Mouse (Mus musculus) urinary bladder, postnatal 25 days (tissue): ENCODE results near the gene Hnrnph3.

ENCODE experiments used
- DNase-seq: peaks from one replicate; pipeline ENCODE4 v3.0.0; 2022; ENCODE audit warnings: low spot score

The Hnrnph3 gene

DNA sequence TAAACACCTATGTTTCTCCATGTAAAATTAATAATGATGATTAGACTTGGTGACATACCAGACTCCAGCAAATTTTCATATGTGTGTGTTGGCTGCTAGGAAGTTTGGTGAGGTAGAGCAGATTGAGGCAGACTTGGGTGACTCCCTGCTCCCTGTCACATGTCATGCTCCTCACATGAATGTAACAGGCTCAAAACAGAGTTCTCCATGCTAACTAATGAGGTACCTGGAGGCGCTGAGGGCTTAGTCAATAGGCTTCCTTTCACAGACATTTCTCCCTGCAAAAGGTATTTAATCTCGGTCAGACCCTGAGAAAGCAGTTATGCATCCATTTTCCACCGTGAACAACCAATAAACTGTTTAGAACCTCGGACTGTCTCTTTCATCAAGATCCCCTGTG, 4.4 kb upstream of the Hnrnph3 start:
- DNase-seq, result no peak

DNA sequence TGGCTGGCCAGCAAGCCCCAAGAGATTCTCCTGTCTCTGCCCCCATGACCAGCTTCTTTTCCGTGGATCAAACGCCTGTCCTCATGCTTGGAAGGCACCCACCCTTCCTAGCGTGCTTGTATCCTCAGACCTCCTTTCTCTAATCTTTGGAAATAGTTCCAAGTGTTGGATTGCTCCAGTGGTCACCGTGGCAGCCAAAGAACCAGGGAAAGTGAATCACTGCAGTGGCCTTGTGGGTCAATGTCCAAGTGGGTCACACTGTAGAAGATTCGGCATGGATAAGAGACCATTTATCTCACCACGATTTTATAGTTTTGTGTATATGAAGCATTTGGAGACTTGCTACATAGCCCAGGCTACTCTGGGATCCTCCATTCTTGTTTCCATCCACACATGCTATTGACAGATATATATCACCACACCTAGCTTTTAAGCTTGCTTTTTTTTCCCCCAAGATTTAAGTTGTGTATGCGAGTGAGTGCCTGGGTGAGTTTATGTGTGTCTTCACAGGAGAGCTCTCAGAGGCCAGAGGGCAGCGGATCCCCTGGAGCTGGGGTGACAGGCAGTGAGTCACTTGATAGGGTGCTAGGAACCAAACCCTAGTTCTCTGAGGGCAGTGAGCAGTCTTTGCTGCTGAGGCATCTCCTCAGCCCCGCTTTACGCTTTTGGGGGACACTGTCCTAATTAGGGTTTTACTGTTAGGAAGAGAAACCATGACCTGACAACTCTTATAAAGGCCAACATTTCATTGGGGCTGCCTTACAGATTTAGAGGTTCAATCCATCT, 3.6 kb upstream of the Hnrnph3 start:
- DNase-seq, result no peak

DNA sequence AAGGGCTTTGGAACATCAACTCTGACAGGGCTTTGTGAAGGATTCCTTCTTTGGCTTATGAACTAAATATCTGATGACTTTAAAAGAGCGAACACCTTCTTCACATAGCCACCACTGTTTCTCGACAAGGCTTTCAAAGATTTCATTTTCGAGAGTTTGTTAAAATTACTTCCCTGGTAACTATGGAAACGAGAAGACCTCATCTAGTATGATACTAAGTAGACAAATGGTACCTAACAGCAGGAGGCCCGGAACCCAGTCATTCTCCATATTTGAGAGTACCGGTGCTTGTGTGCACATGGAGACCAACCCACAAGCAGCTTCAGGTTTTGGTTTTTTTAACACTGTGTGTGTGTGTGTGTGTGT, 2.8 kb upstream of the Hnrnph3 start:
- no peak for DNase-seq

DNA sequence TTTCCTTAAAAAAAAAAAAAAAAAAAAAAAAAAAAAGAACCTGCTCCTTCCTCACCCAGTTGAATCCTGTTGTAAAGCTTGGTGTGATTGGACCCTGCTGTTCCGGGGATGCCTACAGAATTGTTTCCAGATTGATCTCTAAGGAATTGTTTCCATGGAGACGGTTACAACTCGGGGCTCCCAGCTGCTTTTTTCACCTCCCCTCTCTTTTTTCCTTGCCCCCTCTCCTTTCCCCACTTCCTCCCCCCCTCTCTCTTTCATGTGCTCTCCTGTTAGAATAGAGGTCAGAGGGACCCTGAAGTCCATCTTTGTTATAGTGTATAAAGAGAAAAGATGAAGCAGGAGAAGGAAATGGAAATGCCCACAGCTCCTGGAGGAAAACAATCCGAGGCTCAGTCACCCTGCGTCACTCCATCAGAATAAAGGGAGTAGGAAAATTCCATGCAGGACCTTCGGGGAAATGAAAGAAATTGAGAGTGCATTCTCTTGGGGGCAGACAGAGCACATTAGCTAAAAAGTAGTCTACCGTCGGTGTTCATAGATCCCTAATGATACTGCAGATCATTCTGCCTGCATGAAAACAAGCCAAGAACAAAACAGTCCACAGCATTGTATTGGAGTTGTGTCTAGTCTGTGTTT, 2.3 kb upstream of the Hnrnph3 start:
- DNase-seq, result no peak

DNA sequence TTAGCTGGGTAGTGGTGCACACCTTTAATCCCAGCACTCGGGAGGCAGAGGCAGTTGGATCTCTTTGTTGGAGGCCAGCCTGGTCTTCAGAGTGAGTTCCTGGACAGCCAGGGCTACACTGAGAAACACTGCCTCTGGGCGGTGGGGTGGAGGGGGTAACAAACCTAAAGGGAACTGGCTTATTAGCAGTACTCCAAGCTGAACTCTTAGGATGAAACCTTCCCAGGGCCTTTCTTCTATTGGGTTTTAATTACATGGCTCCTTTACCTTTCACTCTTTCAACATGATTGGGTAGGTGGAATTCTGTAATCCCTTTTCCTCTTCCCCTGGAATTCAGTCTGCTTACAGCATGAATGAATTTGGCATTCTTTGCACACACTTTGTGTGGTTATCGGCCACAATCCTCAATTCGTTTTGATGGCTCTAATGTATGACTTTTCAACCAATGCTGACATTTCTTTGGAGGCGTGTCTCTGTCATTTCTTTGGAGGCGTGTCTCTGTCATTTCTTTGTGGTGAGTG, 1.5 kb upstream of the Hnrnph3 start:
- DNase-seq, result no peak

DNA sequence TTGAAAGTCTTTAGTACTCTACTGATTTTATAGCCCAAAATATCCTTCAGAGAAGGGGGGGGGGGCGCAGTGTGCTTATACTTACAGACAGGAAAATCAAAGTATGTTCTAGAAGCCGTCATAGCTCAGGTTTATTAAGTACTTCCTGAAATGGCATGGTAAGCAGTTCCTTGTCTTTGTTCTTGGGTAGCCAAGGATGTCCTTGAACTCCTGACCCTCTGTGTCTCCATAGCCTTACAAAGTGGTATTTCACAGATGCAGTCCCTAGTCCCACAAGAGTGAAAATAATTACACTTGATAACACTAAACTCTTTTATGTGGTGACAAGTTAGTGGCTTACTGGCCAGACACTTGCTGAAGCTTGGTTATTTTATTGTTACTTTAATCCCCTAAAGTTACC, 999 bp upstream of the Hnrnph3 start:
- DNase-seq, result no peak

DNA sequence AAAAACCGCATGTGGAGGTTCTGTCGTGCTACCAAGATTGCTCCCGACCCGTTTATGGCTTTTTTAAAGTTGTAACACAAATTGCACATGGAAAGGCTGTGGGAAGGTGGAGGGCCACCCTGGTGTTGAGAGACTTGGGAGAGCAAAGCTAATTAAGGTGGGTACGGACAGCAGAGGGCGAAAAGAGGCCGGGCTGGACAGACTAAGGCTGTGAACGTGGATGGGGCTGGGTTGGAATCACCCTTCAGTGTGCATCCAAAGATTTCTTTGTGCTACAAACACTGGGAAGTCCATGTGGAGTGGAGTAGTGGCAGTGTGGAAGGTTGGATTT, 528 bp upstream of the Hnrnph3 start:
- DNase-seq, result peak; percentile 57

DNA sequence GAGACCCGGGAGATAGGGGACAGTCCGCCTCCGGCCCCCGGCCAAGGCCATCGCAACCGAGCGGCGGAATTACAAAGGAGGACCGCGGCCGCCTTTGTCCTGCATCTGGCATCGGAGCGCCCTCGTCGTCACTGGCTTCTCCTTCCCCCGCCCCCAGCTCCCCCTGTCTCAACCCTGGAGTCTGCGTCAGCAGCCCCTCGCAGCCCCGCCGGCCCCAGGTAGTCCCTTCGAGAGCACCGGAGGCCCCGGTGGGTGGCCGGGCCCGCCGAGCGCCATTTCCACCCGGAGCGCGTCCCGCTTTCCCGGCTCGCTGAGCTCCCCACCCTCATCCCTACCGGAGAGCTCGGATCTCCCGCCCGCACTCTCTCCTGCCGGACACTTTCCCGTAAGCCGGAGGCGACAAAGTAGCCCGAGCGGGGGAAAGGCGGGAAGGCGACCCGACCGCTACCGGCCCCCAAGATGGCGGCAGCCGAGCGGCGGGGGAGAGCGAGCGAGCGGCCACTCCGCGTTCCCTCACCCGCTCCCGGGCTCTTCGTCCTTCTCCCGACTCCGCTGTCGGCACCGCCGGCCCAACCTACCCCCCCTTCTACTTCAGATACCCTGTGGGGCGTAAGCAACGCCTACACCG, 782 bp downstream of the Hnrnph3 start:
- DNase-seq, result peak; percentile 62

DNA sequence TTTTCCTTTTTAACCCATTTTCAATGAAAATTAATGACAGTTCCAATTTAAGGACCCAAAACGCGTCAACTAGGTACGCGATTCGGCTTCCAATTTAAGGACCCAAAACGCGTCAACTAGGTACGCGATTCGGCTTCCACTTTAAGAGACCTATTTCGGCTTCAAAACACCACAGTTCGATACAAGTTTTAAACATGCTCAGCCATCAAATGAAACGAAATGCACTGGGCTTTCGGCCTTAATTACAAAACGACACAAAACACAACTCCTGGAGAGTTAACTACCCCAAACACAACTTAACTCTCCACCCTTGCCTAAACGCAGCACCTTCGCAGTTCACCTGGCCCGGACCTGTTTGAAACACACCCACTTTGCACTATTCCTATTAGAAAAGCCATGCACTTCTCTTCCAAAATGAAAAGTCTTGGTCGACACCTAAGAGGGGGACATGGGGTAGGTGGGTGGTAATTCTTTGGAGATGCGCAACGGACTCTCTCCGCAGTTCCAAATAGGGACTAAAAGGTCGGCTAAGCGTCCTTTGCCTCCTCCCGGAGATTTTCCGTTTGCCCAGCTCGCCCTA, 1.4 kb downstream of the Hnrnph3 start:
- DNase-seq, result peak; percentile 6

DNA sequence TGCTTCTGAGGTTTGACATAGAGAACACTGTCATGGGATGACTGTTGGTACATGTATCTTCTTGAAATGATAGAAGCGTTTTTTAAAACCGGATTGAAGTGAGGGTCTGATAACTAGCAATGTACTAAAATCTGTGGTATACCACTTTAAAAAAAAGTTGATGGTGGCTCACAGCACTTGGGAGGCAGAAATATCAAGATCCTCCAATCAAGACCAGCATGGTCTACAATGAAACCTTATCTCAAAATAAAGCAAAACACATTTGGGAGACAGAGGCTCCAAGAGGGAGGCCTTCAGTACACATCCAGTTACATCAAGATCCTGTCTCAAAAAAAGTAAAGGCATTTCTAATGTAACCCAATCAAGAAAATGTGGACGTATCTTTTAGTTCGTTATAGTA, 2.3 kb downstream of the Hnrnph3 start:
- no peak for DNase-seq

DNA sequence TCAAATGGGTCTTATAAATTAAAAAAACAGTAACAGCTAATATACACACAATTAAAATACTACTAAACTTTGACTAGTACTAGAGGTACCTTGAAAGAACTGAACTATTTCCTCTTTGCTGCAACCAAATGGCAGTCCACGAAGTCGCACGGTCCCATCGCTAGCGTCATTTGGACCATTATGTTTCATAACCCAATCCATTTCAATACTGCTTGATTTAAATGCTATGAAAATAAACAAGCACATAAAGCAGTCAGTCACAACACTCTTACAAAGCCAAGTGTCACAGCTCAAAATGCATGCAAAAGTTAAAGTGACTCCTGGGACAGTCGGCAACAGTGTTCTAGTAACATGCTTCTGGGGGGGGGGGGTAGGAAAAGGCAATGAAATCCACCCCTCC, 4.7 kb downstream of the Hnrnph3 start:
- DNase-seq, result no peak

DNA sequence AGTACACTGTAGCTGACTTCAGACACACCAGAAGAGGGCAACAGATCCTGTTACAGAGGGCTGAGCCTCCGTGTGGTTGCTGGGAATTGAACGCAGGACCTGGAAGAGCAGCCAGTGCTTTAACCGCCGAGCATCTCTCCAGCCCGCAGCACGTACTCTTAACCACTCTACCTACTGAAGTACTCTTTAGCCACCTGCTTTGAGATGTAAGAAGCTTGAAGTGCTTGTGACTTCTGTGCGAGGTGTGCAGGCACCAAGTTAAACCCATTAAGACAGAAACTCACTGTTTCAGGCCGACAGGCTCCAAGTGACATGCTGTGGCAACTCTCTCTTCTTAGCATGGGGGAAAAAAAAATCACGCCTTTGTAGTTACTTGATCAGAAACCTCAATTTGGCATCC, 9.8 kb downstream of the Hnrnph3 start:
- DNase-seq, result no peak

DNA sequence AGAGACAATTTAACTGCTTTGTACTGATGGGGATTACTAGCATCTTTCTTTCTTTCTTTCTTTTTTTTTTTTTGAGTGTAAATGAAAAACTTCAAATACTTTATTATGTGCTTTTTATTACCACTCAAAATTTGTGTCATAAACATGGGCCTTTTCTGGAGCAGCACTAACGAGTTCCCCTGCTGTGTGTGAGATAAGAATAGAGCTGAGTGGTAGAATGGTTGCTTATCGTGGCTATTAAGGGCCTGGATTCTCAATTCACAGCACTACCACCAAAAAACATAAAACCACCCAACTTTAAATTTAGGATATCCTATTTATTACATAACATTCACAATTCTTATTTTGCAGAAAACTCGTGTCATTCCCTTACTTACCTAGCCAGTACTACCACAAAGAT, 10.5 kb downstream of the Hnrnph3 start:
- no peak for DNase-seq

DNA sequence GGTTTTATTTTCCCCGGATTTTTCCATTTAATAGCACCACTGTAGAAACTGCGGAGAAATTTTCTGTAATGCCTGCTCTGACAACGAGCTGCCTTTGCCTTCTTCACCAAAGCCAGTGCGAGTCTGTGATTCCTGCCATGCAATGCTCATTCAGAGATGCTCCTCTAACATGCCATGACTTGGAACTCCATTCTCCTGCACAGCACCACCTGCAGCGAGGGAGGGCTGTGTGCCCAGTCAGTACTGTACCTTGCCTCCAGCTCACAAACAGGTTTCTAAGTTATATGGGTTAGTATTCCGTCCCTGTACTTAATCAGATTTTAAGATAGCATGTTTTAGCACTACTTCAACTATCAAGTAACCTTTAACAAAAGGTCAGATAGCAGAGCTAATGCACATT, 12.5 kb downstream of the Hnrnph3 start:
- DNase-seq, result no peak

DNA sequence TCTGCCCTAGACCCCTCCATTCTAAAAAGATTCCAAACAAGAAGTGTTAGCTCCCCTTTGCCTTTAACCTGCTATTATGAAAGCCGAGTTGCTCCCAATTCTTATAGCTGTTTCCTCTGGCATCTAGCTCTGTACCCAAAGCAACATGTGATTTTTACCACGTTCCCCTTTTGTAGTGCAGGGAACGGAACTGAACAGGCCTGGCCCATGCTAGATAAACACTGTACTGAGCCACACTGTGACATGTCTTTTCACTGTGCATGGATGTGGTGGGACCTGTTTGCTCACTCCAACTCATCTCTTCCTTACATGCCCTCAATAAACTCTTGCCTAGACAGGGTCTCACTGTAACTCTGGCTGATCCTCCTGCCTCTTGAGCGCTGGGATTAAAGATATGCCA, 13.7 kb downstream of the Hnrnph3 start:
- DNase-seq, result no peak

DNA sequence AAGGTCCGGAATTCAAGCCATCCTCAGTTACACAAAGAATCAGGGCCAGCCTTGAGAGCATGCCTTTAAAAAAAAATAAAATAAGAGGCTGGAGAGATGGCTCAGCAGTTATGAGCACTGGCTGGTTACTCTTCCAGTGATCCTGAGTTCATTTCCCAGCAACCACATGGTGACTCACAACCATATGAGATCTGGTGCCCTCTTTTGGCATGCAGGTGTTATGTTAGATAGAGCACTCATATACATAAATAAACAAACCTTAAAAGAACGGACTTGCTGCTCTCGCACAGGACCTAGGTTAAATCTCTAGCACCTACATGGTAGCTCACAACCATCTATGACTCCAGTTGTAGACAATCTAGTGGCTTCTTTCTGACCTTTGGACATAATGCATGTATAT, 15.8 kb downstream of the Hnrnph3 start:
- DNase-seq, result no peak

DNA sequence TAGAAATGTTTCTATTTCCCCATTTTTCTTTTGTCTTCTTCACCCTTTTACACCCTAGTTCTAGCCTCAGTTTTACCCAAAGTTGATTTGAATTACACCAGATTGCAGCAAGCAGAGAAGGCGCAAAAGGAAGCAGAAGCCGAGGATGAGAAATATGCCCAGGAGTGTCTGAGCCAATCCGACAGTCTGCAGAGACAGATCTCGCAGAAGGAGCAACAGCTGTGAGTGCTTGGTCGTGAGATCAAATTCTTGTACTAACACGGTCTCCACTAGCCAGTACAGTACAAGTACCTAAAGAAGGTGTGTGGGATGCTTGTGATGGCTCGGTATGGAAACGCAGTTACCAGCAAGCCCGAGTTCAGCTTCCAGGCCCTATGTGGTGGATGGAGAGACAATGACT, 19.5 kb downstream of the Hnrnph3 start:
- DNase-seq, result no peak

DNA sequence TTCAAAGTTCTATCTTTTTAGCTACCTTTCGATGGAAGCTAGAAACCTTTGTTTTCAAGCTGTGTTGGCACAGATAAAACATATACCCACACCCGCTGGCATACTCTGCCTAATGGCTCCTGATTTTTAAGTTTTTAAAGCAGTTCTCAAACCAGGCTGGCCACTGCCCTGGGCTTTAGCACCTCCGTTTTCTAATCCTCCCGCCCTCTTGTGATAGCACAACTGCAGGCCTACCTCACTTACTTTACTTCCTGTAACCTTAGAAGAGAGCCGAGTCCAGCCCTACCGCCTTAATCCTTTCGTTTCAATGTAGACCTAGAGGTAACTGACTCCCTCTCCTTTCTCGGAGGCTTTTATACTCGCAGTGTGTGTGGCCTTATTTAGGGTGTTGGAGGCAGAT, 20.8 kb downstream of the Hnrnph3 start:
- no peak for DNase-seq

DNA sequence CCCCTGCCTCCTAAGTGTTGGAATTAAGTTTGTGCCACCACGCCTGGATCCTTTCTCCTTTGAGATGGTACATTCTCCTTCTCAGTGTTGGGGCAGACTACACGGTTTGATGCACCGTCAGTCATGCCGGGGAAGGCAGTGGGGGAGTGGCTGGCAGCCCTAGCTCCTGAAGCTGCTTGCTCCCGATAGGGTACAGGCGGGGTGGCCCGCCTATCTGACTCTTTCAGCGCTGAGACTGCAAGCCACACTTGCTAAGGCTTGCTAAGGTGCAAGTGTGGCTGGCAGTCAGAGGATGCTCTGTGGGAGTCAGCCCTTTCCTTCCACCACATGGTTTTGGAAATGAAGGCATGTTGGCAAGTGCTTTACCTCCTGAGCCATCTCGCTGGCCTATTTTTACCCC, 23.4 kb downstream of the Hnrnph3 start:
- no peak for DNase-seq

DNA sequence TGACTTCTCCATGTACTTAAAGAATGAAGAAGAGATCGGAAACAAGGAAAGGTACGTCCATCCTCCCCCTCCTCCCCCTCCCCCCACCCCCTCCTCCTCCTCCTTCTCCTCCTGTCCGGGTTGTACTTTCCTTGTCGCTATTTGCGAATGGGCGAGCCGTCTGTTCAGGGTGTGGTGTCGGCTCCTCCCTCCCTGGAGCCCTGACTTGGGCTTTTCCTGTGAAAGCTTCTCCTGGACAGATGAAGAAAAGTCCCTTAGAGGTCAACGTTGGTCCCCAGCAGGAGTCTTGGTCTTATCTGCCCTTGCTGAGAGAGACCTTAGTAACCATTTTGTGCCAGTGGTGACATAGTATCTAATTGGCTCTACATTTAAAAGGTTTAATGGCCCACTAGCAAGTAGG, 30.0 kb downstream of the Hnrnph3 start:
- DNase-seq, result no peak

DNA sequence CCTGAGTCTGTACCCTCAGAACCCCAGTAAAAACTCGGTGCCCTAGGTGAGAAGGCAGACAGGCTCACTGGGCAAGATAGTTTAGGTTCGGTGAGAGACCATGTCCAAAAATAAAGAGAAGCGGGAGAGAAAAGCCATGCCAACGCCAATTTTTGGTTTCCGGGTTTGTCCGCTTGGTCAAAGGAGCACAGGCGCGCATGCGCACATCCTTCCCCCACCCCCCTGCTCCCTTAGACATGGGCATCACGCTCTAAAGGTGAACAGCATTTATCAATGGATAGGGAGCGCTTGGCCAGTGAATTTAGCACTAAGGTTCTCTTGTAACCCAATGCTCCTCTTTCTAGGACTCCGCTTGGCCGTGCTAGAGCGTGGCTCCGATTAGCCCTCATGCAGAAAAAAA, 33.4 kb downstream of the Hnrnph3 start:
- DNase-seq, result no peak

DNA sequence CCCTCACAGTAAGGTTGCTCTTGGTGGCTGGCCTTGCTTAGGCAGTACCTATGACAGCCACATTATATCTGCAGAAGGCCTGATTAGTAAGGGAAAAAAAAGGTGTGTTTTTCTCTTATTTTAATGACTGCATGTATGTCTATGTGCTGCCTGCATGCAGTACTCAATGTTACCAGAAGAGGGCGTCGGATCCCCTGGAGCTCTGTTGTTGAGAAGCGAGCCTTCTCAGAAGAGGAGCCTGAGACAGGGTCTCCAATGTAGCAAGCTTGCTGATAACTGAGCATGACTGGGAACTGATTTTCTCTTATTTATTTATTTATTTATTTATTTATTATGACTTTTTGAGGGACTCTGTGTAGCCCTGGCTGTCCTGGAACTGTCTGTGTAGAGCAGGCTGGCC, 36.7 kb downstream of the Hnrnph3 start:
- no peak for DNase-seq

DNA sequence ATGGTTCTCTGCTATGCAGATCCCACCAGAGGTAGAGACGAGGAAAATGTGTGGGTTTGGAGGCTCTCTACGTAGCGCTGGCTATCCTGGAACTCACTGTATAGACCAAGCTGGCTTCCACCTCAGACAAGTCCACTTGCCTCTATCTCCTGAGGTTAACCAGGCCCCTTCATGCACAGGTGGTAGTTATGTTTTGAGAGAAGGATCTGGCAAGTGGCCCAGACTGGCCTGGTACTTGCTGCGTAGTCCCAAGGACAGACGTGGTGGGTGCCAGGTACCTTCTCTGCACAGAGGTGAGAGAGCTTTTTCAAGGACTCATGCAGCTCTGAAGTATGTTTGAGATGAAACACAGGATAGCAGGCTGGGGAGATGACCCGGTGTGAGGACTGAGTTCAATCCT, 39.5 kb downstream of the Hnrnph3 start:
- DNase-seq, result no peak
